Mouse (Mus musculus): ENCODE results near the gene Gjd2. TPM values are rescaled to one million over a fixed set of nuclear protein-coding genes. Genes with fewer than 3 reads are reported as not detected.

Gjd2 gene
- total RNA-seq, 2 experiments from 2014 or later: 7.2 to 7.4 TPM

- no peak for DNase-seq (ENCODE audit: extremely low spot score in 1 of 2, low spot score in 1 of 2)
These were observed 1.4 kb upstream of the Gjd2 start for GRCm38 (mm10) chr2:114014839-114015238.

- DNase-seq (ENCODE audit: extremely low spot score in 1 of 2, low spot score in 1 of 2): no peak
These were observed 427 bp upstream of the Gjd2 start for GRCm38 (mm10) chr2:114013846-114014245.

GRCm38 (mm10) chr2:114012749-114013211, 639 bp downstream of the Gjd2 start:
- DNase-seq (ENCODE audit: extremely low spot score in 1 of 2, low spot score in 1 of 2): peak in 1 of 2 experiments; percentile 10

GRCm38 (mm10) chr2:114011838-114012237, 1.6 kb downstream of the Gjd2 start:
- DNase-seq (ENCODE audit: extremely low spot score in 1 of 2, low spot score in 1 of 2): no peak

GRCm38 (mm10) chr2:114008321-114008720, 5.1 kb downstream of the Gjd2 start:
- no peak for DNase-seq (ENCODE audit: extremely low spot score in 1 of 2, low spot score in 1 of 2)

GRCm38 (mm10) chr2:113997484-113997883, 15.9 kb downstream of the Gjd2 start:
- DNase-seq (ENCODE audit: extremely low spot score in 1 of 2, low spot score in 1 of 2): no peak

- DNase-seq (ENCODE audit: extremely low spot score in 1 of 2, low spot score in 1 of 2): no peak
These were observed 16.5 kb downstream of the Gjd2 start for GRCm38 (mm10) chr2:113996930-113997329.

- no peak for DNase-seq (ENCODE audit: extremely low spot score in 1 of 2, low spot score in 1 of 2)
These were observed 28.5 kb downstream of the Gjd2 start for GRCm38 (mm10) chr2:113984890-113985289.

- DNase-seq (ENCODE audit: extremely low spot score in 1 of 2, low spot score in 1 of 2): no peak
These were observed 32.8 kb downstream of the Gjd2 start for GRCm38 (mm10) chr2:113980664-113981063.

GRCm38 (mm10) chr2:113978151-113978771, 35.2 kb downstream of the Gjd2 start:
- no peak for DNase-seq (ENCODE audit: extremely low spot score in 1 of 2, low spot score in 1 of 2)

GRCm38 (mm10) chr2:113973950-113974349, 39.5 kb downstream of the Gjd2 start:
- no peak for DNase-seq (ENCODE audit: extremely low spot score in 1 of 2, low spot score in 1 of 2)

GRCm38 (mm10) chr2:113966421-113966820, 47.0 kb downstream of the Gjd2 start:
- DNase-seq (ENCODE audit: extremely low spot score in 1 of 2, low spot score in 1 of 2): no peak

Other genes with a start within 250 kb of the Gjd2 start
- gene Scg5, start 184.5 kb downstream of the Gjd2 start, total RNA-seq (2021): 100 to 1,000 TPM; 371 to 410 TPM
- gene Arhgap11a, start 165.0 kb downstream of the Gjd2 start, total RNA-seq (2021): 1 to 10 TPM; 2.0 to 2.4 TPM
- gene Actc1, start 39.9 kb upstream of the Gjd2 start, total RNA-seq (2021): not detected
- gene Aqr, start 173.4 kb upstream of the Gjd2 start, total RNA-seq (2021): 10 to 100 TPM; 27.5 to 29.8 TPM
- 10 to 100 TPM; 22.2 to 23.6 TPM for gene Zfp770, start 187.8 kb upstream of the Gjd2 start, total RNA-seq (2021)

Measured in layer of hippocampus, postnatal 25 days (tissue).